Mouse (Mus musculus): ENCODE measurements around the gene Vmn1r76. TPM values are rescaled to one million over a fixed set of nuclear protein-coding genes. Genes with fewer than 3 reads are reported as not detected.

The Vmn1r76 gene
- not detected in 2 replicates for polyA plus RNA-seq (2015; fragmentation: Nextera tagmentation; extraction: Ambion mirVana)

- Histone ChIP-seq H3K4me1 (no peaks in the 10 kb centered on the region), H3K4me3 (no peak within 1 kb of the TSS), H3K27me3 (replicated peaks) (no peaks in the 10 kb centered on the region), H3K36me3 (replicated peaks) (no peaks in the 10 kb centered on the region), H3K27ac (no peak within 1 kb of the TSS), H3K9me3 (peaks cover 11% of the 10 kb centered on the region), H3K9ac (no peak within 1 kb of the TSS), H3K4me2 (no peak within 1 kb of the TSS)
- ATAC-seq (replicated peaks), result no peak
Measured at GRCm38 (mm10) chr7:11938113-11938512, at the start of gene Vmn1r76. Vmn1r76 (minus strand) TSS chr7:11938213.

- H3K36me3 ChIP-seq (replicated peaks), result no peaks in the 10 kb centered on the region
- ATAC-seq (replicated peaks), result no peak
Measured at GRCm38 (mm10) chr7:11972611-11973010, 34.6 kb upstream of the Vmn1r76 start.

GRCm38 (mm10) chr7:11947991-11948390 is 10.0 kb upstream of the Vmn1r76 start:
- no peak overlapping the region for H3K9ac ChIP-seq
- H3K27ac ChIP-seq, result no peak overlapping the region
- H3K9me3 ChIP-seq, result peaks cover 19% of the 10 kb centered on the region
- no peaks in the 10 kb centered on the region for H3K36me3 ChIP-seq (replicated peaks)
- no peaks in the 10 kb centered on the region for H3K4me1 ChIP-seq
- H3K4me2 ChIP-seq, result no peak overlapping the region
- 62% methylated on average over 3 of the region's 3 CpGs for WGBS
- ATAC-seq (replicated peaks), result no peak
- H3K27me3 ChIP-seq (replicated peaks), result no peaks in the 10 kb centered on the region
- no peak overlapping the region for H3K4me3 ChIP-seq

More at GRCm38 (mm10) chr7:11972611-11973010, 34.6 kb upstream of the Vmn1r76 start:
- Histone ChIP-seq H3K4me2 (no peak overlapping the region), H3K9me3 (peaks cover 23% of the 10 kb centered on the region), H3K27me3 (replicated peaks) (no peaks in the 10 kb centered on the region), H3K27ac (no peak overlapping the region), H3K4me1 (no peaks in the 10 kb centered on the region), H3K9ac (no peak overlapping the region), H3K4me3 (no peak overlapping the region)

GRCm38 (mm10) chr7:11874330-11874729 is 63.7 kb downstream of the Vmn1r76 start, which contains the start of gene Vmn1r75:
Vmn1r75 (plus strand) TSS chr7:11874630.
- H3K4me2 ChIP-seq, result no peak within 1 kb of the TSS
- no peaks in the 10 kb centered on the region for H3K9me3 ChIP-seq
- H3K27me3 ChIP-seq (replicated peaks), result no peaks in the 10 kb centered on the region
- ATAC-seq (replicated peaks), result no peak
- no peaks in the 10 kb centered on the region for H3K4me1 ChIP-seq
- no peak within 1 kb of the TSS for H3K4me3 ChIP-seq
- H3K27ac ChIP-seq, result no peak within 1 kb of the TSS
- H3K36me3 ChIP-seq (replicated peaks), result no peaks in the 10 kb centered on the region
- H3K9ac ChIP-seq, result no peak within 1 kb of the TSS

Other genes starting within 250 kb of the Vmn1r76 start
- gene Vmn1r73, start 207.9 kb downstream of the Vmn1r76 start, polyA plus RNA-seq (2015; fragmentation: Nextera tagmentation; extraction: Ambion mirVana), result not detected in 2 replicates
- gene Vmn1r74, start 104.2 kb downstream of the Vmn1r76 start, polyA plus RNA-seq (2015; fragmentation: Nextera tagmentation; extraction: Ambion mirVana), result not detected in 2 replicates
- gene Vmn1r75, start 63.6 kb downstream of the Vmn1r76 start, polyA plus RNA-seq (2015; fragmentation: Nextera tagmentation; extraction: Ambion mirVana), result not detected in 2 replicates
- gene Vmn1r77, start 98.5 kb upstream of the Vmn1r76 start, polyA plus RNA-seq (2015; fragmentation: Nextera tagmentation; extraction: Ambion mirVana), result not detected in 2 replicates
- not detected in 2 replicates for gene Vmn1r78, start 212.0 kb upstream of the Vmn1r76 start, polyA plus RNA-seq (2015; fragmentation: Nextera tagmentation; extraction: Ambion mirVana)
- not detected in 2 replicates for gene Vmn1r79, start 233.1 kb upstream of the Vmn1r76 start, polyA plus RNA-seq (2015; fragmentation: Nextera tagmentation; extraction: Ambion mirVana)

Data from midbrain, embryonic 15.5 days (tissue).